Mouse (Mus musculus) hindbrain, postnatal 0 days (tissue): ENCODE results near the gene Mgat4e. TPM values are rescaled to one million over a fixed set of nuclear protein-coding genes. Genes with fewer than 3 reads are reported as not detected.
"Not testable (repeated sequence)": the region's sequence is repeated elsewhere in the genome, so short reads cannot be mapped to it uniquely, and the experiment has no call there.

ENCODE experiments used
- ATAC-seq: fragments of 200-750 bp; cut with Nextera tagmentation; 2 replicates; pipeline ENCODE4 v1.8.0; 2017; ENCODE audit warnings: mild to moderate bottlenecking, moderate TSS enrichment, moderate library complexity
- DNase-seq: peaks from one replicate; pipeline ENCODE4 v3.0.0-alpha.2; 2015; ENCODE audit warnings: low spot score
- H3K27ac ChIP-seq: fragments of 300-500 bp; sonication (generic); 2 replicates; pipeline ENCODE4 v1.5.1; 2014; ENCODE audit warnings: mild to moderate bottlenecking
- H3K27me3 ChIP-seq: fragments of 300-500 bp; sonication (generic); 2 replicates; pipeline ENCODE4 v1.6.1; 2014; ENCODE audit warnings: low read length, mixed read lengths; ENCODE audit not compliant: insufficient read depth
- H3K36me3 ChIP-seq: fragments of 300-500 bp; sonication (generic); 2 replicates; pipeline ENCODE4 v1.6.1; 2014; ENCODE audit warnings: low read length, mixed read lengths; ENCODE audit not compliant: insufficient read depth
- H3K4me1 ChIP-seq: fragments of 300-500 bp; sonication (generic); 2 replicates; pipeline ENCODE4 v1.6.1; 2014; ENCODE audit warnings: antibody characterized with exemption, low read length, mixed read lengths; ENCODE audit not compliant: insufficient read depth
- H3K4me2 ChIP-seq: fragments of 300-500 bp; sonication (generic); 2 replicates; pipeline ENCODE4 v1.6.1; 2014; ENCODE audit warnings: low read depth, mild to moderate bottlenecking, low read length, moderate library complexity, mixed read lengths
- H3K4me3 ChIP-seq: fragments of 300-500 bp; sonication (generic); 2 replicates; pipeline ENCODE4 v1.5.1; 2014; ENCODE audit warnings: low read length
- H3K9ac ChIP-seq: fragments of 300-500 bp; sonication (generic); replicated peaks from 2 replicates; pipeline ENCODE4 v1.6.1; 2014; ENCODE audit warnings: mild to moderate bottlenecking, low read length, moderate library complexity, mixed read lengths
- H3K9me3 ChIP-seq: fragments of 300-500 bp; sonication (generic); 2 replicates; pipeline ENCODE4 v1.6.1; 2016; ENCODE audit warnings: low read length, mixed read lengths
- CTCF ChIP-seq: IDR thresholded peaks from 2 replicates; pipeline ENCODE4 v1.5.1; 2016; ENCODE audit warnings: antibody characterized with exemption, control low read depth, low read depth
- WGBS: fragments of 180-500 bp; shearing (Covaris S2); extraction: QIAGEN DNeasy Blood & Tissue Kit; methylation state at CpG from one replicate; pipeline ENCODE4 v1.1.7; 2014; 5-methylcytosine and 5-hydroxymethylcytosine counted together
- polyA plus RNA-seq: library from polyadenylated mRNA; unstranded; fragments of >200 nt; fragmentation: Nextera tagmentation; extraction: Ambion mirVana; gene quantifications from 2 replicates; pipeline ENCODE4 v1.2.1, GENCODE M21; 2015
- total RNA-seq: library from RNA; depleted of rRNA; stranded (reverse); fragments of >200 nt; gene quantifications from 2 replicates; pipeline ENCODE4 v1.2.3, GENCODE M21; 2014

Mgat4e gene
- total and polyA plus RNA-seq, 2 experiments from 2014 or later, result not detected

GRCm38 (mm10) chr1:134524424-134524823 lies 25.1 kb downstream of the Mgat4e start:
- Histone ChIP-seq H3K4me2 (no peak overlapping the region), H3K27ac (no peak overlapping the region), H3K9ac (no peak overlapping the region), H3K36me3 (no peaks in the 10 kb centered on the region), H3K4me3 (no peak overlapping the region), H3K9me3 (no peaks in the 10 kb centered on the region), H3K27me3 (no peaks in the 10 kb centered on the region), H3K4me1 (no peaks in the 10 kb centered on the region)
- ATAC-seq, result no peak
- 71% methylated on average over 5 of the region's 5 CpGs for WGBS
- DNase-seq, result peak; percentile 6
- TF ChIP-seq CTCF, result peak; percentile 46

GRCm38 (mm10) chr1:134522325-134522724 lies 27.2 kb downstream of the Mgat4e start:
- DNase-seq, result no peak
- Histone ChIP-seq H3K27me3 (no peaks in the 10 kb centered on the region), H3K4me3 (no peak overlapping the region), H3K36me3 (no peaks in the 10 kb centered on the region), H3K4me1 (no peaks in the 10 kb centered on the region), H3K9ac (no peak overlapping the region), H3K4me2 (no peak overlapping the region), H3K9me3 (no peaks in the 10 kb centered on the region), H3K27ac (no peak overlapping the region)
- no peak for TF ChIP-seq CTCF
- WGBS, result 54% methylated on average over 2 of the region's 2 CpGs
- ATAC-seq, result no peak

GRCm38 (mm10) chr1:134521163-134521562 lies 28.3 kb downstream of the Mgat4e start:
- H3K4me2 ChIP-seq, result no peak overlapping the region
- no peaks in the 10 kb centered on the region for H3K27me3 ChIP-seq

GRCm38 (mm10) chr1:134520001-134520721 lies 29.3 kb downstream of the Mgat4e start:
- DNase-seq (no peak), ATAC-seq (no peak)
- no peaks in the 10 kb centered on the region for H3K36me3 ChIP-seq
- H3K9ac ChIP-seq, result no peak overlapping the region
- H3K9me3 ChIP-seq, result no peaks in the 10 kb centered on the region
- H3K4me1 ChIP-seq, result peaks cover 7% of the 10 kb centered on the region
- H3K27ac ChIP-seq, result no peak overlapping the region
- H3K4me2 ChIP-seq, result no peak overlapping the region
- no peak for TF ChIP-seq CTCF
- 87% methylated on average over 8 of the region's 8 CpGs for WGBS
- H3K27me3 ChIP-seq, result no peaks in the 10 kb centered on the region
- no peak overlapping the region for H3K4me3 ChIP-seq

More at GRCm38 (mm10) chr1:134521163-134521562, 28.3 kb downstream of the Mgat4e start:
- ATAC-seq (no peak), DNase-seq (no peak)
- Histone ChIP-seq H3K9ac (no peak overlapping the region), H3K9me3 (no peaks in the 10 kb centered on the region), H3K27ac (no peak overlapping the region), H3K4me3 (no peak overlapping the region), H3K4me1 (peaks cover 5% of the 10 kb centered on the region), H3K36me3 (no peaks in the 10 kb centered on the region)
- 85% methylated on average over 7 of the region's 7 CpGs for WGBS
- no peak for TF ChIP-seq CTCF

GRCm38 (mm10) chr1:134519201-134519600 lies 30.3 kb downstream of the Mgat4e start:
- H3K4me3 ChIP-seq, H3K9ac ChIP-seq, H3K36me3 ChIP-seq, H3K27ac ChIP-seq, ATAC-seq, H3K9me3 ChIP-seq, H3K27me3 ChIP-seq, DNase-seq, H3K4me2 ChIP-seq, H3K4me1 ChIP-seq: not testable (repeated sequence)
- 95% methylated on average over 5 of the region's 5 CpGs for WGBS

- no peaks in the 10 kb centered on the region for H3K27me3 ChIP-seq
- peak; percentile 61; the same call in 1 of the 2 replicates for ATAC-seq
- no peak overlapping the region for H3K9ac ChIP-seq
- no peaks in the 10 kb centered on the region for H3K36me3 ChIP-seq
- no peaks in the 10 kb centered on the region for H3K9me3 ChIP-seq
- 14% methylated on average over 7 of the region's 7 CpGs for WGBS
- H3K4me3 ChIP-seq, result no peak overlapping the region
- DNase-seq, result peak; percentile 87
- peaks cover 8% of the 10 kb centered on the region for H3K4me1 ChIP-seq
- no peak overlapping the region for H3K4me2 ChIP-seq
- H3K27ac ChIP-seq, result no peak overlapping the region
- peak; percentile 79 for TF ChIP-seq CTCF
Observed at GRCm38 (mm10) chr1:134518677-134519076, 30.8 kb downstream of the Mgat4e start.

- peaks cover 15% of the 10 kb centered on the region for H3K4me1 ChIP-seq
- not testable (repeated sequence) for H3K27ac ChIP-seq, H3K9me3 ChIP-seq, H3K4me2 ChIP-seq, DNase-seq, H3K4me3 ChIP-seq, ATAC-seq, H3K27me3 ChIP-seq, H3K36me3 ChIP-seq, H3K9ac ChIP-seq
- WGBS, result 95% methylated on average over 10 of the region's 14 CpGs
Observed at GRCm38 (mm10) chr1:134517841-134518240, 31.6 kb downstream of the Mgat4e start.
